ENCODE assay signal across 14 mouse cellular contexts in the genomic region with DNA sequence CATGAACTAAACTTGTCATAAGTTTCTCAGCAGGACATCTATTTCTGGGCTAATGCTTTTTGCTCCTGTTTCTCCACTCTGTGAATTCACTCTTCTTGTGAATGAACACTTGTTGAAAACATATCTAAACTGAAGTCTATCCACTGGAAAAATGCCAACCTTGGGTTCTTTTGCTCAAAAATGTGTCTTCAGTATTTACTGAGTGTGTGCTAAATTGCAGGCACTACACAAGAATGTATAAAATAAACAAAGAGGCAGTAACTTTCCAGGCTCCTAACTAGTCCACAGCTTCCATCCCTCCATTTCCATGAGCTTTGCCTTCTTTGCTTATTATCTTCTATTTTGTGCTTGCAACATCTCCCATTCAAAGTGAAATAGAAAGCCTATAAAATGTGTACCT.
"Had no signal": no experiment of that assay in that cellular context is flagged by ENCODE, and none has a peak within 500 bp of the region (broad histone marks: within the 10 kb centered on the region; RNA-seq: fewer than 3 reads in every experiment).

No protein-coding gene starts in this region.

- DNase-seq: kidney, adult 18-20 months; kidney, postnatal 25 days; layer of hippocampus, postnatal 36 days; liver; retina, postnatal 1 day; right cerebral cortex, postnatal 14 days; thymus, postnatal 4 days had no signal

- H3K9ac ChIP-seq: limb, embryonic 12.5 days; liver, embryonic 14.5 days; midbrain, embryonic 12.5 days; neural tube, embryonic 13.5 days; stomach, embryonic 15.5 days had no signal

- H3K36me3 ChIP-seq: limb, embryonic 12.5 days; midbrain, embryonic 12.5 days; neural tube, embryonic 13.5 days; stomach, embryonic 15.5 days had no signal

- H3K4me2 ChIP-seq: limb, embryonic 12.5 days; midbrain, embryonic 12.5 days; neural tube, embryonic 13.5 days; stomach, embryonic 15.5 days had no signal

- H3K4me3 ChIP-seq: limb, embryonic 12.5 days; midbrain, embryonic 12.5 days; neural tube, embryonic 13.5 days; stomach, embryonic 15.5 days had no signal

- ATAC-seq: inflammation-experienced regulatory T-cells, adult 6 months; midbrain, embryonic 16.5 days had no signal

- H3K4me1 ChIP-seq: limb, embryonic 12.5 days had no signal

- H3K9me3 ChIP-seq: limb, embryonic 12.5 days; midbrain, embryonic 12.5 days; neural tube, embryonic 13.5 days; stomach, embryonic 15.5 days had no signal

- H3K27ac ChIP-seq: limb, embryonic 12.5 days; liver, embryonic 14.5 days; midbrain, embryonic 12.5 days; neural tube, embryonic 13.5 days; stomach, embryonic 15.5 days had no signal

- H3K27me3 ChIP-seq: limb, embryonic 12.5 days; midbrain, embryonic 12.5 days; neural tube, embryonic 13.5 days; stomach, embryonic 15.5 days had no signal
